Mouse (Mus musculus) adipocyte (in vitro differentiated cells): ENCODE results near the gene Pank4.

Experiments used
- DNase-seq: peaks from one replicate; pipeline ENCODE4 v3.0.0-alpha.2; 2016; ENCODE audit warnings: low spot score

Pank4 gene

GRCm38 (mm10) chr4:154967173-154967572, 3.2 kb downstream of the Pank4 start:
- DNase-seq: peak; percentile 41

- DNase-seq: no peak
These were observed 8.6 kb downstream of the Pank4 start for GRCm38 (mm10) chr4:154972546-154972945.

DNA sequence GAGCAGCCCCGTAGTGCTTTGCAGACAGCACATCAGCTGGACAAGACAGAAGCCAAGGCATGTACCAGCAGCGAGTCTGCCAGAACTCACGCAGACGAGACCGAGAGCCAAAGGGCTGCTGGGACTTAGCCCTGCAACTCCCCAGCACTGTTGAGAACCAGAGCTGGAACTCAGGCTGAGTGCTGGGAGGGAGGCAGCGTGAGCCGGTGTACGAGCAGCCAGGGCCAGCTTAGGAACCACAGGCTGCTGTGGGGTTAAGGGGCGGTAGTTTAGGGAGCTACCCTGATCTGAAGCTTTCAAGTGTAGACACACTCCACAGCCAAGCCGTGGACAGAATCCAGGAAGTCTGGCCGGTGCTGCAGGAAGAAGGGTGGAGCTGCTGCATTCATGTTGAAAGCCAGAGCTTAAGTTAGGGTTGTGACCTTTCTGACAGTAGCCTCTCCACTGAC, 10.3 kb downstream of the Pank4 start:
- peak; percentile 40 for DNase-seq

DNA sequence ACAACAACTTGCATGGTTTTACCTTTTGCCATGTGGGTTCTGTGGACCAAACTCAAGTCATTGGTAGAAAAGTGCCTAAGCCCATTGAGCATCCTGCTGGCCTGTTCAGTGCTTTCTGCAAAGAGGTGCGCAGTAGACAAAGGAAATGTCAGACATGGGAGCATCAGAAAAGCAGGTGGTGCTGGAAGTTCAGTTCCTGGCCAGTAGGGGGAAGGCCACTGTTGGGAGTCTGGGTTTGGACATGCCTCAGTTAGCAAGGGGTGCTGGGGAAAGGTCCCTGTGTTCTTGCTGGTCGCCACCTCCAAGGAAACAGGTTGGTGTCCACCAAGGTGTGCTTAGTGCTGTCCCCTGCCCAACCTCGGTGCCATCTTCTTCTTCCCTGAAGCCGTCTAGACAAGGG, 16.2 kb downstream of the Pank4 start:
- DNase-seq: no peak

GRCm38 (mm10) chr4:154981076-154981475, 17.2 kb downstream of the Pank4 start:
- DNase-seq: no peak

DNA sequence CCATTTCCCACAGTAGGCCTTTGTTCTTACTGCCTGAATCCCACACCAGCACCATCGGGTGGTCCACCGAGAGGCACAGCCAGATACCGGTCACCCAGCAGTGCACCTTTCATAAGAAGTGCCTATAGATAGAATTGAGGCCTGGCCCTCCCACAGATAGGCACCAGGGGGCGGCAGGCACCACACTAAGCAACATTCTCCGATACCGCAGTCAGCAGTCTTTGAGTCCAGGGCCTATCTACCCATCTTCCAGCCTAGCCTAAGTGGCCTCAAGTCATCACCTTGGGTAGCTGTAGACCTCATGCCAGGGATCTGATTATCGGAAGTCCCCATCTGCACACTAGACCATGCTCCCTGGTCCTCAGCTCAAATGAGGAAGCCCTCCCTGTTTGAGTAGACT, 17.6 kb downstream of the Pank4 start:
- DNase-seq: no peak

DNA sequence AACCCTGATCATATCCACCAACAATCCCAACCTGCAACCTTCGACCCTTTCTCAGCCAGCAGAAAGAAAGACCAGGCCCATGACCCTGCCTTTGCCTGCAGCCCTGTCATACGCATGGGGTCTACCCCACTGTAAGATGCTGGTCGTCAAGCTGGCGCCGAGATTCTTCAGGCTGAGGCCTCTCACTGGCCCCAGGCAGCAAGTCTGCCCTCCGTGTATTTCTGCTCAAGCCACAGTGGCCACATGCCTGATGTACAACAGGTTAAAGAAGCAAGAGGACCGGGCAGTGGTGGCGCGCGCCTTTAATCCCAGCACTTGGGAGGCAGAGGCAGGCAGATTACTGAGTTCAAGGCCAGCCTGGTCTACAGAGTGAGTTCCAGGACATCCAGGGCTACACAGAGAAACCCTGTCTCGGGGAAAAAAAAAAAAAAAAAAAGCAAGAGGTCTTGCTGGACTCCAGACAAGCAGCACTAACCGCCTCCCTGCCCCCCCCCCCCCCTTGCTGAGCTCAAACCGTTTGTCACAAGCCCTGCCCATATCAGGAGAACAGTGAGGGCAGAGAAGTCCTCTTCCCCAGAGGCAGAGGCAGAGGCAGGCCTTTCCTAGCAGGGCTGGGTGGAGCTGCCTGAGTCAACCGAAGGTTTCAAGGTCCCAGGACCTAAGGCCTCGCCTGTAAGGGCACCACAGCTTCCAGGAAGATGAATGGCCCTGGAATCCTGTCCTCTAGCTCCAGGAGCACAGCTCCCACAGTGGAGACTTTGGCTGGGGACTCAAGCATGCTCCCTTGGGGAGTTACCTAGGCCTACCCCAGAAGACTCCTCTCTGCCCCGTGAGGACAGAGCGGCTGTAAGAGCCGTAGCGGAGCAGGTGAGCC, 18.6 kb downstream of the Pank4 start:
- peak; percentile 46 for DNase-seq

DNA sequence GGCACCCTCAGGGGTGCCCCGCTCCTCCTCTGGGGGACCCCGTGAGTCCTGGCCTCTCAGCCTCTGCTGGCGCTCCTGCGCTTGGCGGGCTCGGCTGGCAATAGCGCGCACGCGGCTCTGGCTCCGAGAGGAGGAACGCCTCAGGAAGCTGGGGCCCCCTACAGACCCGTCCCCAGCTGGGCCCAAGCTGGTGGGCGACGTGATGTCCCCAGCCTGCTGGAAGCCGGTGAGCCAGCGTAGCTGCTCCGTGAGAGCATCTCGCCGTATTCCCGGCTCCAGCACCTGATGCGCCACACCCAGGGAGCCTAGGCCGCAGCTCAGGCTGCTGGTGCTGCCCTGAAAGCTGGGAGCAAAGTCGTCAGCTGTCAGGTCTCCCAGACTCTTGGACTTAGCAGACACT, 19.8 kb downstream of the Pank4 start:
- DNase-seq: no peak

GRCm38 (mm10) chr4:154985151-154985777, 21.3 kb downstream of the Pank4 start:
- DNase-seq: no peak

GRCm38 (mm10) chr4:154986096-154986495, 22.2 kb downstream of the Pank4 start:
- DNase-seq: no peak

GRCm38 (mm10) chr4:154986750-154987149, 22.8 kb downstream of the Pank4 start:
- DNase-seq: no peak

GRCm38 (mm10) chr4:154994876-154995275, 31.0 kb downstream of the Pank4 start:
- no peak for DNase-seq

- DNase-seq: peak; percentile 59
These were observed 32.7 kb downstream of the Pank4 start for GRCm38 (mm10) chr4:154996572-154997154.

DNA sequence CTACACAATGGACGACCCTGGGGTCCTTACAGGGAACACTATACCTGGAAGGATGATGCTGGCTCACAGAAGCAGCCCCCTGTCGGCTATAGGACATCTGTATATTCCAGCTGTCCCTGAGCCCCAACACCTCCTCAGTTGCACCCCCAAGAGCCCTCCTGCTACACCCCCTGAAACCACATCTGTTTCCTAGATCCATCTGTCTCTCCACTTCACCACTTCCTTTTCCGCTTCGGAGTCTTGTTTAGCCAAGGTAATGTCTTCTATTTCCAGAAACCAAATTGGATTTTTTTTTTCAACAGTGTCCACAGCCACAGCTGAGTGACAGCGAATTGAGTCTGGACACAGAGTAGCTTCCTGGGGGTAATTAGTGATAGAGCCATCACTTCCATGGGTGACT, 35.5 kb downstream of the Pank4 start:
- no peak for DNase-seq

GRCm38 (mm10) chr4:155005278-155005677, 41.4 kb downstream of the Pank4 start:
- DNase-seq: no peak

- DNase-seq: no peak
These were observed 42.4 kb downstream of the Pank4 start for GRCm38 (mm10) chr4:155006296-155006695.

GRCm38 (mm10) chr4:155007641-155008040, 43.7 kb downstream of the Pank4 start:
- no peak for DNase-seq

GRCm38 (mm10) chr4:155008075-155008474, 44.2 kb downstream of the Pank4 start:
- no peak for DNase-seq

- DNase-seq: no peak
These were observed 45.3 kb downstream of the Pank4 start for GRCm38 (mm10) chr4:155009216-155009615.

- DNase-seq: peak; percentile 89
These were observed 46.9 kb downstream of the Pank4 start for GRCm38 (mm10) chr4:155010870-155011269.

DNA sequence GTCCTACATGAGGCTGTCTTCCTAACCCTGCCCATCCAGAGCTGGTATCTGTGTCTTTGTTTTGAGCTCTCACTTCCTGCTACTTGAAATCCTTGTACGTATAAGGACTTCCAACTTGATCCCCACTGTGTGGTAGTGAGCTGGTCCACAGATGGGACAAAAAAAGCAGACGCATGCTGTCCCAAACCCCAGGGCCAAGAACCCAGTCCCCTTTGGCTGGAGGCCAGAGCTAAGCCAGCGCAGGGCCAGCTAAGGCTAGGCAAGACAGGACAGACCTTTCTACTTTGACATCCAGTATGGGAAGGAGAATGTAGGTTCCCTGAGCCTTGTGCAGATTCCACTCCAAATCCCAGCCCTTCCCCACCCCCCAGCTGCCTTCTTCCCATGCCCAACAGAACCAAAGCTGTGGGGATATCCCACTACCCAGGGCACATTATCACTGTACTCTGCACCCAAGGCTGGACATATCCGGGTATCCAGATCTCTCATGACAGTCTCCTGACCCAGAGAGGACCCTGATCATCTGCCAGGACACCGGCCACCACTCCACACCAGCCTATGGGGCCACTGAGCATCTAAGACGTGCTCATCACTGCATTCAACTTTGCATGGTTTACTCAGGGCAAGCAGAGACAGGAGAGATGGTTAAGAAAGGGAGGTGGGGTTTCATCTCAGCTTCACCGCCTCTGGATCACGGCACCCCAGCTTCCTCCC, 47.5 kb downstream of the Pank4 start:
- DNase-seq: peak; percentile 32

DNA sequence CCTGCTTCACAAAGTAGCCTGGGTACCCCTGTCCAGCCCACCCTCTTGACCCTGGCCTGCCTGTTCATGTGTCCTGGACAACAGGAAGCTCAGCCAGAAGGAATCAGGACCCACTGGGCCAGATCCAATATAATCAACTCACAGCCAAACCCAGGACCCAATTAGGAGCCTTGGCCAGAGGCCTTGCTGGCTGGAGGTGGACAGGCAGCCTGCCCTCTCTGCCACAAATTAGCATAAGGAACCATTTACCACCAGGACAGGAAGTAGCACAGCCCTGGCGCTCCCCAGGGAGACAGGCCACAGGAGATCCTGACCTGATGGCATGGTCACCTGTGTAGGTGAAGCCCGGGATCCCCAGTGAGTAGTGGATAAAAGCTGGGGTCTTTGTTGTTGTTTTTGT, 48.2 kb downstream of the Pank4 start:
- DNase-seq: peak; percentile 12
